Mouse (Mus musculus): ENCODE measurements around the gene Cdyl2.

DNA sequence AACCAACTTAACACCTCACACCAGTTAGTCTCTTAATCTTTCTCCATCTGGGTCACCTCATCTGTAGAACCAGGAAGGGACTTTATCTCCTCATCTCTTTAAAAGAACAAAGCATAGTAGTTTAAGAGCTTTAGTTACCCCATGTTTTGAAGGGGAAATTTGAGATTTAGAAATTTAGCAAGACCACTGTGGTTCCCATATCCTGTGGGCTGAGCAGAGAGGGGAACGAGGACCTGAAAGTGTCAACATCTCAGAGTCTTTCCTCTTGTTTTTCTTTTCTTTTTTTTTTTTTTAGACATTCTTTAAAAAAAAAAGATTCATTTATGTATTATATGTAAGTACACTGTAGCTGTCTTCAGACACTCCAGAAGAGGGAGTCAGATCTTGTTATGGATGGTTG is 189.4 kb downstream of the Cdyl2 start:
- TF ChIP-seq POLR2A (IDR thresholded peaks at IDR 0.05; ENCODE audit: borderline replicate concordance, control insufficient read depth, low read depth, low read length) (no peak), CTCF (IDR thresholded peaks at IDR 0.05; ENCODE audit: control insufficient read depth, insufficient read depth, low read length) (no peak)

Data from bone marrow, adult 2 months (tissue).